Mouse (Mus musculus) adrenal gland, postnatal 36 days (tissue): ENCODE measurements around the gene Tex10. TPM values are rescaled to one million over a fixed set of nuclear protein-coding genes. Genes with fewer than 3 reads are reported as not detected.
"Not testable (repeated sequence)": the region's sequence is repeated elsewhere in the genome, so short reads cannot be mapped to it uniquely, and the experiment has no call there.

Experiments
- DNase-seq, 2 experiments: peaks; one replicate each; pipeline ENCODE4 v3.0.0; 2021; ENCODE audit warnings: mixed read lengths in 1 of 2
- total RNA-seq, 2 experiments: library from RNA; stranded (reverse); gene quantifications; 2 replicates each; pipeline ENCODE4 v1.2.3; 2021

Tex10 gene
- total RNA-seq, 2 experiments from 2014 or later: 21.2 to 26.7 TPM

DNA sequence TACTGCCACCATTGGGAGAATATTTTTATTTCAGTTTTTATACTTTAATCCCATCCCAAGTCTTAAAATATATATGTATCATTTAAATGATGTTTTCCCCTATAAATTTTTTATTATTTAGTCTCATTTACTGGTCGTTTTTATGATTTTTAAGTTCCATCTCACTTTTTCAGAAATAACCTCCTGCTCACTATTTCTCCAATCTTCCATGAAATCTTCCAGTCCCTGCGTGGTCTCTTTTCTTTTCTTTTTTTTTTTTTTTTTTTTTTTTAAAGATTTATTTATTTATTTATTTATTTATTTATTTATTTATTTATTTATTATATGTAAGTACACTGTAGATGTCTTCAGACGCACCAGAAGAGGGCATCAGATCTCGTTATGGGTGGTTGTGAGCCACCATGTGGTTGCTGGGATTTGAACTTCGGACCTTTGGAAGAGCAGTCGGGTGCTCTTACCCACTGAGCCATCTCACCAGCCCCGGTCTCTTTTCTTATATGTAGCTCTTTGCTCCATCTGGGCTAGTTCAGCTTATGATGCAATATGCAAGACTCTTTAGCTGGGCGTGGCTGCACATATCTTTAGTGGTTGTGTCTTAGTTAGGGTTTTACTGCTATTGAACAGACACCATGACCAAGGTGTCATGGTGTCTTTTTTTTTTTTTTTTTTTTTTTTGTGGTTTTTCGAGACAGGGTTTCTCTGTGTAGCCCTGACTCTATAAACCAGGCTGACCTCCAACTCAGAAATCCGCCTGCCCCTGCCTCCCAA lies 67.4 kb downstream of the Tex10 start:
- DNase-seq: not testable (repeated sequence)

DNA sequence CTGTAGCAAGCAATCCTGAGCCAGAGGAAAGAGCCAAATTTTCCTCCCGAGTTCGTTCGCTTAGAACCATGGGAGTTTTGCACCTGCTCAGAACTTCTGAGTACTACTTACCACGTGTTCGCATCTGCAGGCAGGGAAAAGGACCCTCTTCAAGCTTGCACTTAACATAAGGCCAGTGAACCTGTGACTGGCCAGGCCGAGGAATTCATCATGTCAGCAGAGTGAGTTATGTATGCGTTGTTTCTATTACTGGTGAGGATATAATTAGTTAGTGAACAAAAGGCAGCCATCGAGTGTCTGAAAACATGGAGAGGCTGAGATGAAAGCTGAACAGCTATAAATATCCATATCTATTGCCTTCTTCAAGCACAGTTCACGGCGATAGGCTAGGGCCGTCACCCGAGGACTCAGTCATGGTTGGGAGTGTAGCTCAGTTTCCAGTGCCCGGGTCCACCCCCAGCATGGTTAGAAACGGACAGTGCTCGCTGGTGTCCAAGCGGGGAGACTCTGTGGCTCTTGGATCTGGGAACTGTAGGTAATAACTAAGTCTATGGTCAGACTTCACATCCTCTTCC lies 70.1 kb downstream of the Tex10 start:
- DNase-seq: no peak

DNA sequence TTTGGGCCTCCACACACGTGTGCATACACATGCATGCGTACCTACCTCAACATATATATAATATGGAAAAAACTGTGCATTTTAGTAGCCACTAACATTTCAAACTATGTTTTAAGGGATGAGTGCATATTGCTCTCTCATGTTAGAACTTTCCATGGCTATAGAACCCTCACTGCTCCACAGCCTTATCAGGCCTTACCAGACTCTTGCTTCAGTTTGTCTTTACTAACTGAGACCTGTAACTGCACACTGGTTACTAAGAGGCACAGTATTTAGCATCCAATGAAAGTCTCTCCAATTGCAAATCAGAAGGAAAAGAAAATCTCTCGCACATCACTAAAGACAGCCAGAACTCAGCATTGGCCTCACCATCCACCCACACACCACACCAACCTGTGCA lies 76.3 kb downstream of the Tex10 start:
- DNase-seq: no peak

DNA sequence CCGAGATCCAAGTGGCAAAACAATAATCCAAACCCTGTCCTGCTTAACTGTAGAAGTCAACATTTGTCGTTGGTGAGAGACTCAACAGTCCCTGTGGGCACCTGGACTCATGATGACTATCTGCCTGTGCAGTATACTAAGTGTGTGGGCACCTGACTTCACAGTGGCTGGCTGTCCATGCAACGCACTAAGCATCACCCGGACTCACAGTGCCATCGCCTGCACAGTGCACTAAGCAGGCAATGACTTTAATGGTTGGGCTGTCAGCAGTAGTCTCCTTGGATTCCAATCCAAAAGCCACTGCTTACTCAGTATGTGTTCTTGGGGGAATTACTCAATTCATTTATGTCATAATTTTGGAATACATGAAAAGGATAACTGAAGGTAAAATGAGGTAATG lies 90.8 kb downstream of the Tex10 start:
- peak in 1 of 2 experiments; percentile 23 for DNase-seq

DNA sequence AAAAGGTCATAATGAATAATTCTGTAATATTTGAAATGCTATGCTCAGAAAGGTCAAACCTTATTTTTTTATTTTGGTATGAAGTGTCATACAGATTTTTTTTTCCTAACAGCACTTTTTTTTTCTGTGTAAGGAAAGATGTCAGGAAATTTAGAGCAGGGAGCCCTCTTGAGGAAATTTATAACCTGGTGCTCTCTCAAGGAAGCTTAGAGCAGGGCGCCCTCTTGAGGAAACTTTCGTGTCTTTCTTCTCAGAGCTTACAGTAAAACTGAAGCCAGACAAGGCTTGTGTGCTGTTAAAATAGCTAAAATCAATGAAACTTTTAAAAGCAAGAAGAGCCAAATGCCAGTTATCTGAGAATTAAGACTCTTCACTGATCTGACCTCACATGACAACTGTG lies 92.3 kb downstream of the Tex10 start:
- peak; percentile 76 to 79 for DNase-seq

Other genes with a start within 250 kb of the Tex10 start
- 10 to 100 TPM; 66.7 to 69.6 TPM for gene Erp44, start 193.9 kb downstream of the Tex10 start, total RNA-seq
- gene Invs, start 193.7 kb downstream of the Tex10 start, total RNA-seq: 10 to 100 TPM; 12.2 to 13.6 TPM
- 10 to 100 TPM; 16.7 to 17.0 TPM for gene Msantd3, start 66.5 kb upstream of the Tex10 start, total RNA-seq
- 10 to 100 TPM in 1 of 2 experiments, 1 to 10 TPM in 1; 9.3 to 14.4 TPM for gene Tmeff1, start 111.7 kb upstream of the Tex10 start, total RNA-seq
- gene Cavin4, start 190.1 kb upstream of the Tex10 start, total RNA-seq: under 1 TPM; 0.23 to 0.36 TPM